Mouse (Mus musculus) megakaryocyte progenitor cell, adult 5-6 weeks (primary cell): ENCODE results near the gene Prkci. TPM values are rescaled to one million over a fixed set of nuclear protein-coding genes. Genes with fewer than 3 reads are reported as not detected.

Source experiments
- ATAC-seq: replicated peaks from 2 replicates; pipeline ENCODE4 v1.8.0; 2016; ENCODE audit warnings: mild to moderate bottlenecking, moderate TSS enrichment, inconsistent platforms; ENCODE audit not compliant: poor library complexity
- total RNA-seq, 2 experiments: library from RNA; stranded (forward) in 1 of 2; stranded (reverse) in 1 of 2; fragments of 157-497, 149-512 nt in 1 of 2; fragments of 200-1000 nt in 1 of 2; gene quantifications; 2 replicates each; pipeline versions ENCODE4 v1.2.3 to v1.2.4; 2015 to 2017

Gene Prkci
- total RNA-seq, 2 experiments from 2014 or later = 18.9 to 20.1 TPM

- 0 out of 2 replicates have a peak, but pooled peaks have one; percentile 10 for ATAC-seq
Observed at GRCm38 (mm10) chr3:30993066-30993573, 2.4 kb upstream of the Prkci start.

GRCm38 (mm10) chr3:30994859-30995258 lies 688 bp upstream of the Prkci start:
- no peak for ATAC-seq

GRCm38 (mm10) chr3:30995899-30996687 lies 546 bp downstream of the Prkci start:
- peak; percentile 15 for ATAC-seq

- no peak for ATAC-seq
Observed at GRCm38 (mm10) chr3:30996688-30997014, 1.1 kb downstream of the Prkci start.

GRCm38 (mm10) chr3:30999401-31000017 lies 4.0 kb downstream of the Prkci start:
- ATAC-seq = no peak

- ATAC-seq = no peak
Observed at GRCm38 (mm10) chr3:31000018-31000407, 4.5 kb downstream of the Prkci start.

GRCm38 (mm10) chr3:31001048-31001676 lies 5.6 kb downstream of the Prkci start:
- no peak for ATAC-seq

- ATAC-seq = peak; percentile 50; the same call in 1 of the 2 replicates
Observed at GRCm38 (mm10) chr3:31004320-31005209, 9.0 kb downstream of the Prkci start.

- no peak for ATAC-seq
Observed at GRCm38 (mm10) chr3:31014374-31014773, 18.8 kb downstream of the Prkci start.

GRCm38 (mm10) chr3:31015682-31016443 lies 20.3 kb downstream of the Prkci start:
- no peak for ATAC-seq

GRCm38 (mm10) chr3:31016594-31017196 lies 21.1 kb downstream of the Prkci start:
- ATAC-seq = 0 out of 2 replicates have a peak, but pooled peaks have one; percentile 17

GRCm38 (mm10) chr3:31017652-31018051 lies 22.1 kb downstream of the Prkci start:
- no peak for ATAC-seq

GRCm38 (mm10) chr3:31019287-31019686 lies 23.7 kb downstream of the Prkci start:
- no peak for ATAC-seq

GRCm38 (mm10) chr3:31019793-31020447 lies 24.4 kb downstream of the Prkci start:
- ATAC-seq = no peak

GRCm38 (mm10) chr3:31020656-31021055 lies 25.1 kb downstream of the Prkci start:
- ATAC-seq = no peak

GRCm38 (mm10) chr3:31022895-31023436 lies 27.4 kb downstream of the Prkci start:
- no peak for ATAC-seq

GRCm38 (mm10) chr3:31027718-31028117 lies 32.2 kb downstream of the Prkci start:
- ATAC-seq = no peak

- ATAC-seq = no peak
Observed at GRCm38 (mm10) chr3:31031621-31032020, 36.1 kb downstream of the Prkci start.

- no peak for ATAC-seq
Observed at GRCm38 (mm10) chr3:31033644-31034043, 38.1 kb downstream of the Prkci start.
